Mouse (Mus musculus): ENCODE data around the gene Galm. TPM values are rescaled to one million over a fixed set of nuclear protein-coding genes. Genes with fewer than 3 reads are reported as not detected.

Galm gene
- polyA plus RNA-seq, 1 experiment from 2014 or later = 25.4 TPM

DNA sequence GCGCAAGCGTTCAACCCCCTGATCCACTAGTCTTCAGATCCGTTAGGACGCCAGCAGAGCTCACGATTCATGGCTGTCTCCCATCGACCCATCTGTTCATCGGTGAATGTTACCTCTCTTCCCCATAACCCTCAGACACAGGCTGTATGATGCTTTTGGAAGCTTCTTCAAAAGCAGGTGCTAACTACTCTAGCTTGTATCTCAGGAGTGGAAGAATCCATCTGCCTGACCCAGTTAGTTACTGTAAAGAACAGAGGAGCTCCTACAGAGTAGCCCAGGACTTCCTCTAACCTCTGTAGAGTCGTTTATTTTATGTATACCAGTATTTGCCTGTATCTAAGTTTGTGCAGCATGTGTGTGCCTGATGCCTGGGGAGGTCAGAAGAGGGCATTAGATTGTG lies 29.6 kb downstream of the Galm start:
- Histone ChIP-seq H3K9ac (ENCODE audit: low read depth, low read length) (no peak overlapping the region), H3K4me2 (ENCODE audit: low read length) (no peak overlapping the region), H3K36me3 (ENCODE audit: insufficient read depth, low read length) (no peaks in the 10 kb centered on the region), H3K9me3 (replicated peaks; ENCODE audit: low read length) (no peaks in the 10 kb centered on the region), H3K4me3 (replicated peaks; ENCODE audit: low read depth, low read length) (no peak overlapping the region), H3K27ac (no peak overlapping the region), H3K27me3 (ENCODE audit: insufficient read depth, low read length) (no peaks in the 10 kb centered on the region), H3K4me1 (replicated peaks; ENCODE audit: insufficient read depth, low read length) (0 out of 2 replicates have a peak, but pooled peaks cover 2% of the 10 kb centered on the region)
- DNase-seq (ENCODE audit: low spot score) (no peak), ATAC-seq (replicated peaks; ENCODE audit: low FRiP score, low read depth) (no peak)
- 89% methylated on average over 8 of the region's 8 CpGs for WGBS
- no peak for TF ChIP-seq CTCF (IDR thresholded peaks at IDR 0.05; ENCODE audit: low read depth)

DNA sequence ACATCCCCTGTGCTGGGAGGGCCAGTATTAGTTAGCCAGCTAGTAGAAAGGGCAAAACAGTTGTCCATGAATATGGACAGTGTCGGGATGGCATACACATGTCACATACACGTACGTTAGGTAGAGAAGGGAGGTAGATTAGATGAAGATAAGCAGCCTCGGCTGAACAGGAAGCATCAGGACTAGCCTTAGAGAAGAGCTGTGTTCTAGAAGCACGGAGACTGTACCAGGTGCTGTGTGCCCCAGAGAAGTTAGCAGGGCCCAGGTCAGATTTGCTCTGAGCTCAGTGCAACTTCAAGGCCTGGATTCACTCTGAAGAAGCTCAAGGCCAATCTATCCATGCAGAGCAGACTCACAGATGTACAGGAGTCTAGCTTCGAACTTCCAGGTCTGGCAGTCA lies 30.2 kb downstream of the Galm start:
- no peak for DNase-seq (ENCODE audit: low spot score)
- no peak for ATAC-seq (replicated peaks; ENCODE audit: low FRiP score, low read depth)
- Histone ChIP-seq H3K4me1 (replicated peaks; ENCODE audit: insufficient read depth, low read length) (0 out of 2 replicates have a peak, but pooled peaks cover 2% of the 10 kb centered on the region), H3K9me3 (replicated peaks; ENCODE audit: low read length) (no peaks in the 10 kb centered on the region), H3K36me3 (ENCODE audit: insufficient read depth, low read length) (no peaks in the 10 kb centered on the region), H3K4me3 (replicated peaks; ENCODE audit: low read depth, low read length) (no peak overlapping the region), H3K9ac (ENCODE audit: low read depth, low read length) (no peak overlapping the region), H3K4me2 (ENCODE audit: low read length) (no peak overlapping the region), H3K27ac (no peak overlapping the region), H3K27me3 (ENCODE audit: insufficient read depth, low read length) (no peaks in the 10 kb centered on the region)
- no peak for TF ChIP-seq CTCF (IDR thresholded peaks at IDR 0.05; ENCODE audit: low read depth)
- 88% methylated on average over 6 of the region's 6 CpGs for WGBS

DNA sequence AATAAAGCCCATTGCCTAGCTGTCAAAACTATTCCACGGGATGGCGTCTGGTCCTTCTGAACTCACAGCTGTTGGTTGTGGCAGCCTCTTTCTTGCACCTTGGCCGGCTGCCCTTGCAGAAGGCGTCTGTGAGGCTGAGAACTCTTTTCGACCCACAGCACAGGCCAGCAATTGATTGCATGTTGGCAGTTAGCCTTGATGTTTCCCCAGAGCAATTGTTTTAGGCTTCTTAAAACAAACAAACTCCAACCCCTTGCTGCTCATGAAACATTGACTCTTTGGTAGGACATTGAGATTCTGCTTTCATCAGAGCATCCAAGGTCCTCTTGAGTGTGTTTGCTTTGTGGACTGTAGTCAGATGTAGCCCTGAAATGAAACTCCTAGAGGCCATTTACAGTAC lies 33.2 kb downstream of the Galm start:
- H3K36me3 ChIP-seq (ENCODE audit: insufficient read depth, low read length) = no peaks in the 10 kb centered on the region
- DNase-seq (ENCODE audit: low spot score) (peak; percentile 70), ATAC-seq (replicated peaks; ENCODE audit: low FRiP score, low read depth) (no peak)
- 0 out of 2 replicates have a peak, but pooled peaks cover 2% of the 10 kb centered on the region for H3K4me1 ChIP-seq (replicated peaks; ENCODE audit: insufficient read depth, low read length)
- no peak for TF ChIP-seq CTCF (IDR thresholded peaks at IDR 0.05; ENCODE audit: low read depth)
- H3K9me3 ChIP-seq (replicated peaks; ENCODE audit: low read length) = no peaks in the 10 kb centered on the region
- no peaks in the 10 kb centered on the region for H3K27me3 ChIP-seq (ENCODE audit: insufficient read depth, low read length)
- WGBS = 50% methylated on average over 5 of the region's 5 CpGs
- H3K27ac ChIP-seq = no peak overlapping the region
- no peak overlapping the region for H3K9ac ChIP-seq (ENCODE audit: low read depth, low read length)
- no peak overlapping the region for H3K4me3 ChIP-seq (replicated peaks; ENCODE audit: low read depth, low read length)
- H3K4me2 ChIP-seq (ENCODE audit: low read length) = no peak overlapping the region

DNA sequence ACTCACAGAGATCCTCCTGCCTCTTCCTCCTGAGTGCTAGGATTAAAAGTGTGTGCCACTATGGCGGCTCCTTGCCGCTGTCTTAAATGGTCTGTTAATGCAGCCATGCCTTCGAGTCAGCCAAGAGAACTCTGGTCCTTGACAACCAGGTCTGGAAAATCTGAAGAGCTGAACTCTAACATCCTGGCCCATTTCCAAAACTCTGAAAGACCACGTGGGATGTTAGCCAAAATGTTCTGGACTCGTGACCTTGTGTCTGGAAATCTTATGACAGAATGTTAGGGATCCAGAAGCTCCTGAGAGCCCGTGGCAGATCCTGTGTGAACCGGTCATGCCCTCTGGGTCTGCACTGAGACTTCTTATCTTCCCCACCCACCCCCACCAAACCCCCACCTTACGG lies 36.7 kb downstream of the Galm start:
- H3K4me3 ChIP-seq (replicated peaks; ENCODE audit: low read depth, low read length) = no peak overlapping the region
- no peak overlapping the region for H3K4me2 ChIP-seq (ENCODE audit: low read length)
- no peaks in the 10 kb centered on the region for H3K36me3 ChIP-seq (ENCODE audit: insufficient read depth, low read length)
- H3K9me3 ChIP-seq (replicated peaks; ENCODE audit: low read length) = no peaks in the 10 kb centered on the region
- peaks cover 11% of the 10 kb centered on the region; the same call in 1 of the 2 replicates for H3K4me1 ChIP-seq (replicated peaks; ENCODE audit: insufficient read depth, low read length)
- ATAC-seq (replicated peaks; ENCODE audit: low FRiP score, low read depth) (no peak), DNase-seq (ENCODE audit: low spot score) (no peak)
- TF ChIP-seq CTCF (IDR thresholded peaks at IDR 0.05; ENCODE audit: low read depth) = no peak
- 77% methylated on average over 8 of the region's 8 CpGs for WGBS
- no peak overlapping the region for H3K27ac ChIP-seq
- no peaks in the 10 kb centered on the region for H3K27me3 ChIP-seq (ENCODE audit: insufficient read depth, low read length)
- no peak overlapping the region for H3K9ac ChIP-seq (ENCODE audit: low read depth, low read length)

DNA sequence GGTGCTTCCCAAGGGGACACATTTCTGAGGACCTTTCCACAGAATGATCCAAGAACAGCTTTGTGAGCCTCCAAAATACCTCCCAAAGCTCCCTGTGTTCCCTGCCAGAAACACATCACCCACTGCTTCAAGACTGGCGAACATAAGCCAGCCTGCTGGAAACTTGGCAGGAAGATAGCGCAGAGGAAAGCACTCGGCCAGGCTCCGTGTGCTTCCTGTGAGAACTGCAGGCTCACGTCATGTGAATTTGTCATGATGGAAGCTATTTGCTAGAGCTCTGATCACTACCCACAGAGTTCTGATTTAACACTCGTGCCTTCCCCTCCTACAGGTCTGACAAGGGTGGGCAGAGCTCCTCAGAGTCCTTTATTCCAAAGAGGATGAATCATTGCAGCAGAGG lies 38.5 kb downstream of the Galm start:
- H3K27ac ChIP-seq = no peak overlapping the region
- DNase-seq (ENCODE audit: low spot score) (no peak), ATAC-seq (replicated peaks; ENCODE audit: low FRiP score, low read depth) (no peak)

DNA sequence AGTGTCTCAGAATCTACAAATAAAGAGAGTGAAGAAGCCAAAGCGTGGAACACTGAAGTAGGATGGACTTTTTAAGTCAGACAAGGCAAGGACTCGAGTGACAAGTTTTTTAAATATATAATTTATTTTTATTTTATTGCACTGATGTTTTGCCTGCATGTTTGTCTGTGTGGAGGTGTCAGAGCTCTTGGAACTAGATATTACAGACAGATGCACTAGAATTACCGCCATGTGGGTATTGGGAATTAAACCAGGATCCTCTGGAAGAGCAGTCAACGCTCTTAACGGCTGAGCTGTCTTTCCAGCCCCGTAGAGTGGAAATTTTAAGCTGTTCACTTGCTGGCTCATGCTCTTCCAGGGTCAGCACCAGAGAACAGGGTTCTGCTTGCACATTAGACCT lies 39.1 kb downstream of the Galm start:
- Histone ChIP-seq H3K4me2 (ENCODE audit: low read length) (no peak overlapping the region), H3K9me3 (replicated peaks; ENCODE audit: low read length) (no peaks in the 10 kb centered on the region), H3K27me3 (ENCODE audit: insufficient read depth, low read length) (no peaks in the 10 kb centered on the region), H3K27ac (no peak overlapping the region), H3K4me3 (replicated peaks; ENCODE audit: low read depth, low read length) (no peak overlapping the region), H3K36me3 (ENCODE audit: insufficient read depth, low read length) (no peaks in the 10 kb centered on the region), H3K9ac (ENCODE audit: low read depth, low read length) (no peak overlapping the region), H3K4me1 (replicated peaks; ENCODE audit: insufficient read depth, low read length) (peaks cover 11% of the 10 kb centered on the region; the same call in 1 of the 2 replicates)
- DNase-seq (ENCODE audit: low spot score) = no peak
- ATAC-seq (replicated peaks; ENCODE audit: low FRiP score, low read depth) = no peak
- 79% methylated on average over 6 of the region's 6 CpGs for WGBS
- no peak for TF ChIP-seq CTCF (IDR thresholded peaks at IDR 0.05; ENCODE audit: low read depth)

More for the DNA sequence above, 38.5 kb downstream of the Galm start:
- Histone ChIP-seq H3K36me3 (ENCODE audit: insufficient read depth, low read length) (no peaks in the 10 kb centered on the region), H3K9ac (ENCODE audit: low read depth, low read length) (no peak overlapping the region), H3K4me2 (ENCODE audit: low read length) (no peak overlapping the region), H3K4me3 (replicated peaks; ENCODE audit: low read depth, low read length) (no peak overlapping the region), H3K4me1 (replicated peaks; ENCODE audit: insufficient read depth, low read length) (peaks cover 11% of the 10 kb centered on the region; the same call in 1 of the 2 replicates), H3K27me3 (ENCODE audit: insufficient read depth, low read length) (no peaks in the 10 kb centered on the region), H3K9me3 (replicated peaks; ENCODE audit: low read length) (no peaks in the 10 kb centered on the region)
- 60% methylated on average over 6 of the region's 6 CpGs for WGBS
- TF ChIP-seq CTCF (IDR thresholded peaks at IDR 0.05; ENCODE audit: low read depth) = no peak

DNA sequence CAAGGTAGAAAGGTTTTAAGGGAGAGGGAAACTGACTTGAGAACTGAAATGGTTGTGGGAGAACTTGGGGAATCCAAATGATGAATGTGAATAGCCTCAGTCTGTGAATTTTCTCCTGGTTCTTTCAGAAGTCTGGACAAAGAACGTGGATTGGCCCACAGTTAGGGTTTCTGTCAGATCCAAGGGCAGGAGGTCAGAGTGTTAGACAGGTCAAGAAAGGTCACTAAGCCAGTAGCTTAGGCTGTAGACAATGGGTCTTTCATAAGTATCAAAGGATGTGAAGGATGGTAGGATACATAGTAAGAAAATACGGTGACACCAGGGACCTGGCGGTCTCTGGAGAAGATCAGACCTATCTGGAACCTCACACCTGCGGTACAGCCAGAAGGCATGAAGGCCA lies 40.2 kb downstream of the Galm start:
- 79% methylated on average over 4 of the region's 4 CpGs for WGBS
- no peaks in the 10 kb centered on the region for H3K27me3 ChIP-seq (ENCODE audit: insufficient read depth, low read length)
- H3K4me2 ChIP-seq (ENCODE audit: low read length) = no peak overlapping the region
- H3K4me3 ChIP-seq (replicated peaks; ENCODE audit: low read depth, low read length) = no peak overlapping the region
- peaks cover 9% of the 10 kb centered on the region; the same call in 1 of the 2 replicates for H3K4me1 ChIP-seq (replicated peaks; ENCODE audit: insufficient read depth, low read length)
- no peak for TF ChIP-seq CTCF (IDR thresholded peaks at IDR 0.05; ENCODE audit: low read depth)
- ATAC-seq (replicated peaks; ENCODE audit: low FRiP score, low read depth) (no peak), DNase-seq (ENCODE audit: low spot score) (no peak)
- H3K36me3 ChIP-seq (ENCODE audit: insufficient read depth, low read length) = no peaks in the 10 kb centered on the region
- H3K9me3 ChIP-seq (replicated peaks; ENCODE audit: low read length) = no peaks in the 10 kb centered on the region
- no peak overlapping the region for H3K9ac ChIP-seq (ENCODE audit: low read depth, low read length)
- no peak overlapping the region for H3K27ac ChIP-seq
